Mouse (Mus musculus): ENCODE results near the gene Tmem190. TPM values are rescaled to one million over a fixed set of nuclear protein-coding genes. Genes with fewer than 3 reads are reported as not detected.
A peak's percentile ranks its signal among the peaks of the same experiment; 100 is the strongest.
"Not testable (repeated sequence)": the region's sequence is repeated elsewhere in the genome, so short reads cannot be mapped to it uniquely, and the experiment has no call there.

Gene Tmem190
- polyA plus RNA-seq, 1 experiment from 2014 or later = 0.41 TPM

DNA sequence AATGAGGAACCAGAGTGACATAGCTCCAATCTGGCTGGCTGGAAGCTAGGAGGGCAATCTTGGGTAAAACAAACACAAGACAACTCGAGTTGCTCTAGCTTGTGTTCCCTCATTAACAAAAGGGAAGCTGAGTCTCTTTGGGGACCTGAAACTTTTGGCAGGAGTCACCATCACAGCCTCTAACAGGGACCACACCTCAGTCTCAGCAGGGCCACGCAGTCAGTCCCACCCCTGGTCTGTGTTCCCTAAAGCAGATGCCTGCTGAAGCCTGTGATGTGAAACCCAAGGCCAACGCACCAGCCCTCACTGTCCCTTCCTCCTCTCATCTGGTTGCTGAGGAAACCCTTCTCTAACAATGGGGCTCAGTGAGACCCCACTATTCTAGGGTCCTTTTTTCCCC is 607 bp upstream of the Tmem190 start:
- H3K4me3 ChIP-seq (ENCODE audit: low read depth, low read length) = no peak overlapping the region
- WGBS = 49% methylated on average over 3 of the region's 3 CpGs
- H3K4me1 ChIP-seq (ENCODE audit: control insufficient read depth, insufficient read depth, low read length) = peaks cover 13% of the 10 kb centered on the region; the same call in 1 of the 2 replicates
- H3K27me3 ChIP-seq (ENCODE audit: control insufficient read depth, insufficient read depth, low read length) = peaks cover 17% of the 10 kb centered on the region
- H3K9ac ChIP-seq (ENCODE audit: low read length) = no peak overlapping the region
- no peaks in the 10 kb centered on the region for H3K36me3 ChIP-seq (ENCODE audit: control insufficient read depth, insufficient read depth, low read length)
- ATAC-seq (ENCODE audit: insufficient number of reproducible peaks, low FRiP score, low TSS enrichment, low read depth) = no peak
- H3K9me3 ChIP-seq (ENCODE audit: control insufficient read depth, low read length) = no peaks in the 10 kb centered on the region
- DNase-seq (ENCODE audit: low spot score) = no peak
- H3K4me2 ChIP-seq (ENCODE audit: low read depth, severe bottlenecking) = no peak overlapping the region
- no peak overlapping the region for H3K27ac ChIP-seq (replicated peaks; ENCODE audit: low read depth, low read length)

DNA sequence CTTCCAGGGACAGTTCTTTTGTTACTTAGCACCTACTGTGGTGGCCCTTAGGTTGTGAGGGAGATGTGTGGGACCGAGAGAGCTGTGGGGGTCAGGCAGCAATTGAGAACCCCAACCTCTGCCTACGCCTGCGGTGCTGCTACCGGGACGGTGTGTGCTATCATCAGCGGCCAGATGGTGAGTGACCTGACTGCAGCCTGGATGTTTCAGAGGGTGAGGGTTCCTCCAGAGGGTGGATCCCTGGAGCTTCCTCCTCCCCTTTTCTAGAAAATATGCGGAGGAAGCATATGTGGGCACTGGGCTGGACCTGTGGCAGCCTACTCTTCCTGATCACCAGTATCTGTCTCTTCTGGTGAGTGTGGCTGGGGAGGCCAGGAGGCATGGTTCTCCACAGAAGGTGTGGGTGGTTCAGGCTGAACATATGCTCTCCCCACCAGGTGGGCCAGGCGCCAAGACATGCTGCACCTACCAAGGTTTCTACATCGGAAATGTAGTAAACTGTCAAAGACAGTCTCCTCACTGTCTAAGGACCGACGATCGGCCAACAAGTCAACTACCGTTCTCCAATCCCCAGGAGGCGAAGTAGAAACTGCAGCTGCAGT is 1.0 kb downstream of the Tmem190 start:
- 80% methylated on average over 14 of the region's 14 CpGs for WGBS
- Histone ChIP-seq H3K9me3 (ENCODE audit: control insufficient read depth, low read length) (no peaks in the 10 kb centered on the region), H3K27ac (replicated peaks; ENCODE audit: low read depth, low read length) (no peak overlapping the region), H3K9ac (ENCODE audit: low read length) (no peak overlapping the region), H3K27me3 (ENCODE audit: control insufficient read depth, insufficient read depth, low read length) (peaks cover 3% of the 10 kb centered on the region), H3K36me3 (ENCODE audit: control insufficient read depth, insufficient read depth, low read length) (no peaks in the 10 kb centered on the region), H3K4me2 (ENCODE audit: low read depth, severe bottlenecking) (no peak overlapping the region), H3K4me3 (ENCODE audit: low read depth, low read length) (no peak overlapping the region), H3K4me1 (ENCODE audit: control insufficient read depth, insufficient read depth, low read length) (peaks cover 9% of the 10 kb centered on the region; the same call in 1 of the 2 replicates)
- ATAC-seq (ENCODE audit: insufficient number of reproducible peaks, low FRiP score, low TSS enrichment, low read depth) (no peak), DNase-seq (ENCODE audit: low spot score) (no peak)

DNA sequence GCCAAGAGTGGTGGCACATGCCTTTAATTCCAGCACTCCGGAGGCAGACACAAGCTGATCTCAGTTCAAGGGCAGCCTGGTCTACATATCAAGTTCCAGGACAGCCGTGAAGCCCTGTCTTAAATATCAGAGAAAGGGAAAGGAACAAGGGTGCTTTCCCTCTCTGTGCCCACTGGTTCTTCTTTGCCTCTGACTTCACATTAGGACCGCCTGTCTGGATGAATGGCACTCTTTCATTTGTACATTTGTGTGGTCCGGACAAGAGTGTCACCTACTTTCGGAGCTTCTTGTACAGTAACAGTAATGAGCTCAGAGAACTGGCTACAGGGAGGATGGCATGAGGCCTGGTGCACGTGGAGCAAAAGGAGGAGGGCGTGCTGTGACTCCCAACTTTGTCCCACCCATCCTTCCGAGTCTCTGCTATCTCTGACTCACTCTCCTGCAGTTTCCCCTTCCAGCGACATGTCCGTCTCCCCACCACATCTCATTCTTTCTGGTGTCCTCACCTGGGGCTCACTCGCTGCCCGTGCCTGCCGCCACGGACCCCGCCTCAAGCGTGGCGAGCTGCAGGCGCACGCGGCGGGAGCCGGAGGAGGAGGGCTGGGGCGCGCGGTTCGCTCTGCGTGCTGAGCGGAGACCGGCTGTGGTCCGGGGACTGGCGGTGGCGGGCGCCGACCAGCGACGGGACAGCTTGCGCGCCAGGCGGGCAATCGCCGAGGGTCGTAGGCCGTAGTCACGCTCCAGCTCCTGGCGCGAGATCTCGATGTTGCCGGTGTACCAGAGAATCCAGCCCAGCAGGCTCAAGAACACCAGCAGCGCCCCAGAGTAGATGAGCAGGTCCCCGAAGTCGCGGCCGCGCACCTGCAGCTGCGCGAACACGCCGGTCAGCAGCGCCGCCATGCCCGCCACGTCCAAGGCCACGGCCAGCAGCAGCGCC is 6.0 kb downstream of the Tmem190 start:
- peaks cover 6% of the 10 kb centered on the region; the same call in 1 of the 2 replicates for H3K27me3 ChIP-seq (ENCODE audit: control insufficient read depth, insufficient read depth, low read length)
- ATAC-seq (ENCODE audit: insufficient number of reproducible peaks, low FRiP score, low TSS enrichment, low read depth) = peak; percentile 32; the same call in 1 of the 2 replicates

DNA sequence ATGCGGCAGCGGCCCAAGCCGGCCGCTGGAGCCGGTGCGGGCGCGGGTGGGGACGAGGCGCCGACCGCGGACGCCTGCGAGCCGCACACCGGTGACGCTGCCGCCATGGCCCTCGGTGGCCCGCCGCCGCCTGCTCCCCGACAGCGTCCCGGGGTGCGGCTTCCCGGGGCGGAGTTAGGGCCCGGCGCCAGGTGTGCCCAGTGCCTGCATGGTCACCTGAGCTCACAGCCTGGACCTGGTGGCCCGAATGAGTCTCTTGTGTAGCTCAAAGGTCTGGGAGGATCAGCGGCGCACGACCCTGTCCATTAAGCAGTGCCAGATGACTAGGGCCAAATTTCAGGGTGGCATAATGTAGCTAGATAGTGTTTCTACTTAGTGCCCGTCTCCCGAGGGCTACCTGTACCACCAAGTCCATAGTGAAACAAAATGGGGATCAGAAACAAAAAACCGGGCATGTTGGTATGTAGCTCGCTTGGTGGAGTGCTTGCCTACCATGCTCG is 6.7 kb downstream of the Tmem190 start, which contains the start of gene Tmem238:
Gene Tmem238 (minus strand): TSS at position 221 of the 500 bp plus-strand sequence.
- WGBS = 7% methylated on average over 40 of the region's 40 CpGs
- Histone ChIP-seq H3K4me1 (ENCODE audit: control insufficient read depth, insufficient read depth, low read length) (peaks cover 6% of the 10 kb centered on the region), H3K9me3 (ENCODE audit: control insufficient read depth, low read length) (no peaks in the 10 kb centered on the region), H3K36me3 (ENCODE audit: control insufficient read depth, insufficient read depth, low read length) (peaks cover 4% of the 10 kb centered on the region; the same call in 1 of the 2 replicates), H3K4me3 (ENCODE audit: low read depth, low read length) (peak within 1 kb of the TSS; percentile 44), H3K27me3 (ENCODE audit: control insufficient read depth, insufficient read depth, low read length) (peaks cover 6% of the 10 kb centered on the region; the same call in 1 of the 2 replicates), H3K4me2 (ENCODE audit: low read depth, severe bottlenecking) (peak within 1 kb of the TSS; percentile 91), H3K27ac (replicated peaks; ENCODE audit: low read depth, low read length) (0 out of 2 replicates have a peak within 1 kb of the TSS, but pooled peaks have one; percentile 36), H3K9ac (ENCODE audit: low read length) (peak within 1 kb of the TSS; percentile 84)
- DNase-seq (ENCODE audit: low spot score) (peak; percentile 58), ATAC-seq (ENCODE audit: insufficient number of reproducible peaks, low FRiP score, low TSS enrichment, low read depth) (peak; percentile 4; the same call in 1 of the 2 replicates)

More for the DNA sequence above, 6.0 kb downstream of the Tmem190 start:
- peak; percentile 76 for DNase-seq (ENCODE audit: low spot score)
- Histone ChIP-seq H3K27ac (replicated peaks; ENCODE audit: low read depth, low read length) (0 out of 2 replicates have a peak overlapping the region, but pooled peaks have one; percentile 36), H3K9ac (ENCODE audit: low read length) (peak overlapping the region; percentile 84), H3K4me3 (ENCODE audit: low read depth, low read length) (peak overlapping the region; percentile 44), H3K4me2 (ENCODE audit: low read depth, severe bottlenecking) (peak overlapping the region; percentile 91), H3K36me3 (ENCODE audit: control insufficient read depth, insufficient read depth, low read length) (no peaks in the 10 kb centered on the region), H3K4me1 (ENCODE audit: control insufficient read depth, insufficient read depth, low read length) (peaks cover 6% of the 10 kb centered on the region), H3K9me3 (ENCODE audit: control insufficient read depth, low read length) (no peaks in the 10 kb centered on the region)
- 3% methylated on average over 64 of the region's 64 CpGs for WGBS

DNA sequence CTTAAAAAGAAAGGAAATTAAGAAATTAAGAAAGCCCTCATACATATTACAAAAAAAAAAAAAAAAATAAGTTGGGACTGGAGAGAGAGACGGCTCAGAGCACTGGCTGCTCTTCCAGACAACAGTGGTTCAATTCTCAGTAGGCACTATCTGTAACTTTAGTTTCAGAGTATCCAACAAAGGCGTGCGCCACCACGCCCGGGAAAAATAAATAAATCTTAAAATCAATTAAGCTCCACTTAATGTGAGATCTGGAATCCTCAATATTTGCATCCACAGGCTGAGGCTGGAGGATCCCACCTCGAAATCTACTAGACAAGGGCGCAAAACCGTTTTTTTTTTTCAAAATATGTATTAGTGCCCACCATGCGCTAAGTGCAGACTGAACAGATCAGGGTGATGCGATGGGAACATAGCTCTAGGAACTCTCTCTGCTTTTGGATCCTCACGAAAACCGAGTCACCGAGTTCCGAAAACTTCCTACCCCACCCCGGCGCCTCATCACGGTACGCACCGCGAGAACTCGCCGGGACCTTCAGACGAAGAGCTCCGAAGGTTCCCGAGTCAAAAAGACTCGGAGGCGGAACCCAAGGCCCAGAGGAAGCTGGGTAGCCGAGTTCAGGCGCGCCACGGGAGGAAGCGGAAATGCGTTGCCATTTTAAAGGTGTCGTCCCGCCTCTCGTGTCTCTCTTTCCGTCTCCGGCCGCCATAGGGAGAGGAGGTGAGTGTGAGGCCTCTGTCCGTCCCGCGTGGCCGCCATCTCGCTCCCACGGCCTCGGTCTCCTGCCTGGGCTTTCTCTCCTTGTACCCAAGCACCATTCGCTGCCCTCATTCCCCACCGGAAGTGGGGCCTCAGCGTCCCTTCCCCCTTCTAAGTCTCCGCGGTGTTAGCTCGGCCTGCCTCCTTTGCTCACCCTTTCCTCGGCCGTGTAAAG is 9.8 kb downstream of the Tmem190 start, which contains the start of gene Rpl28:
Gene Rpl28 (plus strand): TSS at position 597 of the 935 bp plus-strand sequence.
- DNase-seq (ENCODE audit: low spot score) = peak; percentile 96
- peaks cover 6% of the 10 kb centered on the region; the same call in 1 of the 2 replicates for H3K27me3 ChIP-seq (ENCODE audit: control insufficient read depth, insufficient read depth, low read length)
- peak within 1 kb of the TSS; percentile 86 for H3K4me2 ChIP-seq (ENCODE audit: low read depth, severe bottlenecking)
- H3K27ac ChIP-seq (replicated peaks; ENCODE audit: low read depth, low read length) = peak within 1 kb of the TSS; percentile 86
- peak within 1 kb of the TSS; percentile 97 for H3K9ac ChIP-seq (ENCODE audit: low read length)
- peak; percentile 88 for ATAC-seq (ENCODE audit: insufficient number of reproducible peaks, low FRiP score, low TSS enrichment, low read depth)
- H3K9me3 ChIP-seq (ENCODE audit: control insufficient read depth, low read length) = no peaks in the 10 kb centered on the region
- WGBS = 2% methylated on average over 51 of the region's 54 CpGs
- H3K4me3 ChIP-seq (ENCODE audit: low read depth, low read length) = peak within 1 kb of the TSS; percentile 91
- H3K36me3 ChIP-seq (ENCODE audit: control insufficient read depth, insufficient read depth, low read length) = peaks cover 14% of the 10 kb centered on the region
- H3K4me1 ChIP-seq (ENCODE audit: control insufficient read depth, insufficient read depth, low read length) = peaks cover 6% of the 10 kb centered on the region

DNA sequence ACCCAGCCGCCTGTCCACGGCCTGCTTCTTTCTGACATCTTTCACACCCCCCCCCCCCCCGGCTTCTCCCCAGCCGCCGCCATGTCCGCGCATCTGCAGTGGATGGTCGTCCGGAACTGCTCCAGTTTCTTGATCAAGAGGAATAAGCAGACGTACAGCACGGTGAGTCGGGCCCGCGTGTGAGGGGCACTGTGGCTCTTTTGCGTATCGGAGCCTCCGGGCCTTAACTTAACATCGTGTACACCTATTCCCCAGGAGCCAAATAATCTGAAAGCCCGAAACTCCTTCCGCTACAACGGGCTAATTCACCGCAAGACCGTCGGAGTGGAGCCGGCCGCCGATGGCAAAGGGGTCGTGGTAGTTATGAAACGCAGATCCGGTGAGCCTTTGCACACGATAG is 10.5 kb downstream of the Tmem190 start:
- not testable (repeated sequence) for H3K4me1 ChIP-seq (ENCODE audit: control insufficient read depth, insufficient read depth, low read length); H3K27me3 ChIP-seq (ENCODE audit: control insufficient read depth, insufficient read depth, low read length); DNase-seq (ENCODE audit: low spot score); ATAC-seq (ENCODE audit: insufficient number of reproducible peaks, low FRiP score, low TSS enrichment, low read depth); H3K9me3 ChIP-seq (ENCODE audit: control insufficient read depth, low read length)
- Histone ChIP-seq H3K4me2 (ENCODE audit: low read depth, severe bottlenecking) (peak overlapping the region; percentile 86), H3K36me3 (ENCODE audit: control insufficient read depth, insufficient read depth, low read length) (peaks cover 15% of the 10 kb centered on the region), H3K27ac (replicated peaks; ENCODE audit: low read depth, low read length) (peak overlapping the region; percentile 86), H3K9ac (ENCODE audit: low read length) (peak overlapping the region; percentile 97), H3K4me3 (ENCODE audit: low read depth, low read length) (peak overlapping the region; percentile 91)
- under 1% methylated on average over 31 of the region's 31 CpGs for WGBS

DNA sequence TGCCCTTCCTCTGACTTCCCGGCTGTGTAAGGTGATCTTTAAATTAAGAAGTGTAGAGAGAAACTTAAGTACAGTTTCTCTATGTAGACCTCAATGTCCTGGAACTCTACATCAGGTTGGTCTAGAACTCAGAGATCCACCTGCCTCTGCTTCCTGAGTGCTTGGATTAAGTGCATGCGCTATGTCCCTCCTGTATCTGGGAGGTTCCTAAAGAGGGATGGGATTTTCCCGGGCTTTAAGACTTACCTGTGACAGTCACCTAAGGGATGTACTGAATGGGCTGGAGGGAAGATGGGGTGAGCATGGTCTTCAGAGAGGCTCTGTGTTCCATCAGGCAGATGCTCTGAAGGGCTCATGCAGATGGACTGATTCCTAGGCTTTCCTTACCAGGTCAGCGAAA is 10.9 kb downstream of the Tmem190 start:
- Histone ChIP-seq H3K4me1 (ENCODE audit: control insufficient read depth, insufficient read depth, low read length) (peaks cover 3% of the 10 kb centered on the region), H3K4me3 (ENCODE audit: low read depth, low read length) (peak overlapping the region; percentile 91), H3K4me2 (ENCODE audit: low read depth, severe bottlenecking) (peak overlapping the region; percentile 86), H3K27me3 (ENCODE audit: control insufficient read depth, insufficient read depth, low read length) (peaks cover 4% of the 10 kb centered on the region; the same call in 1 of the 2 replicates), H3K9me3 (ENCODE audit: control insufficient read depth, low read length) (no peaks in the 10 kb centered on the region), H3K27ac (replicated peaks; ENCODE audit: low read depth, low read length) (no peak overlapping the region; the same call in 1 of the 2 replicates), H3K36me3 (ENCODE audit: control insufficient read depth, insufficient read depth, low read length) (peaks cover 15% of the 10 kb centered on the region), H3K9ac (ENCODE audit: low read length) (peak overlapping the region; percentile 97)
- ATAC-seq (ENCODE audit: insufficient number of reproducible peaks, low FRiP score, low TSS enrichment, low read depth) = no peak
- 38% methylated on average over 4 of the region's 4 CpGs for WGBS
- no peak for DNase-seq (ENCODE audit: low spot score)
